Mouse (Mus musculus) small intestine, adult 2 months (tissue): ENCODE data around the gene Tmem263.

Source experiments
- CTCF ChIP-seq: fragments of 200-500 bp; IDR thresholded peaks from 2 replicates; pipeline ENCODE4 v1.5.1; 2012; ENCODE audit warnings: low read depth, mild to moderate bottlenecking, control low read depth, inconsistent platforms, low read length, moderate library complexity, mixed read lengths; ENCODE audit not compliant: insufficient replicate concordance, insufficient read length; ENCODE audit errors: extremely low read depth
- POLR2A ChIP-seq: fragments of 200-500 bp; IDR thresholded peaks from 2 replicates; pipeline ENCODE4 v1.6.1; 2012; ENCODE audit warnings: low read depth, mild to moderate bottlenecking, control low read depth, inconsistent platforms, low read length, moderate library complexity

DNA sequence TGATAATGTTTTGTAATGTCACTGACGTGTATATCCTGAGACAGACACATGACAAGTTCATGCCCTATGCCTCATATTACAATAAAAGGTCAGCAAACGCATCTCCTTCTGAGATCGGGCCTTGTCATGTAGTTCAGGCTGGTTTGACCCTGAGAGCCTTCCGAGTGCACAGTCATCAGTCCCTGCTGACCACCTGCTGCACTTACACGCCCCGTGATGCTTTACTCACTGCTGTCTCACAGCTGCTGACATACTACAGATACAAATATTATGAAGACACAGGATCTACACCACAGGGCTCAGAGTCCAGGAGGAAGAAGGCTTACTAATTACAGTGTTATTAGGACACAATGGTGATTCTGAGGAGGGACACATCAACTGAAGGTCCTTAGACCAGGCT lies 34.1 kb downstream of the Tmem263 start:
- TF ChIP-seq CTCF (no peak), POLR2A (no peak)
